In the genomic region with DNA sequence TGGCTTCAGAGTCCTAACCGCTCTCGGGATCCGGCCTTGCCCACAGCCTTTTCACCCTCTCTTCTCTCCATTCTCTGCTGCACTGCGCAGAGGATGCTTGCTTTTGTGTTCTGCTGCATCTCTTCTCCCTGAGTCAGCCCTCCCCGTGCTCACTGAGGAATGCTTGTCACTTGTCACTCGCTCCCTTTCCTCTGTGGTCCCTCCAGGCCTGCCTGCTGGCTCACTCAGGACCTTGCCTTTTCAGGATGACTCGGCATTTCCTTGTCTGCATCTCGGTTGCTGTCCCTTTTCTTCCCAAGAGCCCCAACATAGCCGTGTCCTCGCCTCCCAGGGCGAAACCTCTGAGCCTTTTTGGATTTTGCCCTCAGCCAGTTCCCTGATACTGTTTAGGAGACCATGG, we compare ENCODE assay signal across 12 mouse cellular contexts. TPM values are rescaled to one million over a fixed set of nuclear protein-coding genes. Genes with fewer than 3 reads are reported as not detected.
DNase-seq lines count a peak whose midpoint lies in the region; ATAC-seq and TF ChIP-seq lines count a peak whose summit lies in the region.
"Had no signal": no experiment of that assay in that cellular context is flagged by ENCODE, and none has a peak within 500 bp of the region (broad histone marks: within the 10 kb centered on the region; RNA-seq: fewer than 3 reads in every experiment).

No protein-coding gene starts in this region.

- H3K27me3 ChIP-seq in heart, adult 2 months (ENCODE audit: control insufficient read depth, insufficient read depth, low read length) = no peaks in the 10 kb centered on the region
- no peaks in the 10 kb centered on the region for H3K27me3 ChIP-seq in neural tube, embryonic 13.5 days
- H3K27me3 ChIP-seq: embryonic facial prominence, embryonic 12.5 days had no signal

- no peaks in the 10 kb centered on the region for H3K36me3 ChIP-seq in heart, adult 2 months (ENCODE audit: control insufficient read depth, insufficient read depth, low read length)
- peaks cover 44% of the 10 kb centered on the region for H3K36me3 ChIP-seq in neural tube, embryonic 13.5 days

- TF ChIP-seq POLR2A in heart, adult 2 months (IDR thresholded peaks at IDR 0.05; ENCODE audit: insufficient read depth, low read depth, low read length) = no peak

- no peak overlapping the region for H3K4me3 ChIP-seq in heart, adult 2 months
- no peak overlapping the region for H3K4me3 ChIP-seq in neural tube, embryonic 13.5 days
- H3K4me3 ChIP-seq: embryonic facial prominence, embryonic 12.5 days had no signal

- TF ChIP-seq EP300 in heart, adult 2 months (IDR thresholded peaks at IDR 0.05; ENCODE audit: insufficient read depth, low read depth, low read length) = no peak

- intact Hi-C loops in heart, adult 2 months (cut with DNase I) = no loop called here
- intact Hi-C loops in left cerebral cortex, postnatal 36 days (cut with DNase I) = no loop called here

- no peaks in the 10 kb centered on the region for H3K9me3 ChIP-seq in neural tube, embryonic 13.5 days
- H3K9me3 ChIP-seq: embryonic facial prominence, embryonic 12.5 days had no signal

- H3K4me2 ChIP-seq in neural tube, embryonic 13.5 days = no peak overlapping the region
- H3K4me2 ChIP-seq: embryonic facial prominence, embryonic 12.5 days had no signal

- ATAC-seq in neural tube, embryonic 13.5 days (ENCODE audit: low read depth) = no peak
- ATAC-seq in hematopoietic stem cell, adult 5-6 weeks (replicated peaks in 1 of 2; ENCODE audit: insufficient read depth in 1 of 2, low FRiP score in 2 of 2, low TSS enrichment in 1 of 2, low read depth in 1 of 2, poor library complexity in 2 of 2, severe bottlenecking in 2 of 2) = peak; percentile 37 to 47; a peak in 3 of 4 replicates
- ATAC-seq in megakaryocyte-erythroid progenitor cell, adult 5-6 weeks (replicated peaks; ENCODE audit: low FRiP score, low TSS enrichment, poor library complexity, severe bottlenecking) = 0 out of 2 replicates have a peak, but pooled peaks have one; percentile 38
- ATAC-seq: CD4-positive, CD25-positive, alpha-beta regulatory T cell, adult 4 months had no signal

- peak; percentile 91 for DNase-seq in heart, adult 11 months
- DNase-seq in heart, adult 2 months = no peak
- no peak for DNase-seq in neural tube, embryonic 10.5 days (ENCODE audit: extremely low spot score, low spot score)
- DNase-seq in cerebellum, postnatal 4 days (ENCODE audit: low spot score in 2 of 2) = no peak
- no peak for DNase-seq in left cerebral cortex, postnatal 36 days (ENCODE audit: low spot score in 2 of 2)
- DNase-seq: adrenal gland, postnatal 25 days had no signal

- no peak overlapping the region for H3K27ac ChIP-seq in heart, adult 2 months
- H3K27ac ChIP-seq in neural tube, embryonic 13.5 days (replicated peaks) = no peak overlapping the region
- H3K27ac ChIP-seq: embryonic facial prominence, embryonic 12.5 days; kidney, postnatal 0 days had no signal

- no peak for TF ChIP-seq CTCF in heart, adult 2 months (IDR thresholded peaks at IDR 0.05)

- 56% methylated on average over 11 of the region's 11 CpGs for WGBS in heart, adult 2 months
- 76% methylated on average over 11 of the region's 11 CpGs for WGBS in neural tube, embryonic 13.5 days

- H3K79me2 ChIP-seq in heart, adult 2 months (replicated peaks; ENCODE audit: control insufficient read depth, insufficient read depth, low read length) = no peaks in the 10 kb centered on the region

- no peak overlapping the region for H3K9ac ChIP-seq in heart, adult 2 months (ENCODE audit: low read depth, low read length)
- 0 out of 2 replicates have a peak overlapping the region, but pooled peaks have one; percentile 17 for H3K9ac ChIP-seq in neural tube, embryonic 13.5 days
- H3K9ac ChIP-seq: embryonic facial prominence, embryonic 12.5 days had no signal

- H3K4me1 ChIP-seq in heart, adult 2 months (ENCODE audit: control insufficient read depth, insufficient read depth, low read length) = no peaks in the 10 kb centered on the region
- no peaks in the 10 kb centered on the region for H3K4me1 ChIP-seq in neural tube, embryonic 13.5 days (replicated peaks)
- H3K4me1 ChIP-seq: embryonic facial prominence, embryonic 12.5 days had no signal

RNA-seq across cellular contexts. Expression of gene Nadk2, which starts 15.8 kb away (rescaled TPM):
- total RNA-seq in heart, adult 2 months (2021) = 10 to 100 TPM; 61.4 to 74.8 TPM
- 20.9 and 47.6 TPM in 2 replicates for polyA plus RNA-seq in heart, adult 2 months (2012; rRNA removed)
- 28.4 and 34.4 TPM in 2 replicates for polyA plus RNA-seq in neural tube, embryonic 13.5 days (2015; fragmentation: Nextera tagmentation; extraction: Ambion mirVana)
- 71.3 and 80.0 TPM in 2 replicates for total RNA-seq in hematopoietic stem cell, adult 5-6 weeks (2017)
- 100 and 113 TPM in 2 replicates for total RNA-seq in megakaryocyte-erythroid progenitor cell, adult 5-6 weeks (2014; fragmentation: Nextera tagmentation)
- 151 and 170 TPM in 2 replicates for total RNA-seq in megakaryocyte-erythroid progenitor cell, adult 5-6 weeks (2017)
- total RNA-seq in left cerebral cortex, postnatal 36 days (2021) = 10 to 100 TPM; 47.6 to 48.2 TPM

RNA-seq across cellular contexts. Expression of gene Lmbrd2, which starts 53.5 kb away (rescaled TPM):
- 10 to 100 TPM; 12.4 to 14.0 TPM for total RNA-seq in heart, adult 2 months (2021)
- 5.5 and 12.2 TPM in 2 replicates for polyA plus RNA-seq in heart, adult 2 months (2012; rRNA removed)
- 3.2 and 4.4 TPM in 2 replicates for polyA plus RNA-seq in neural tube, embryonic 13.5 days (2015; fragmentation: Nextera tagmentation; extraction: Ambion mirVana)
- 11.3 and 13.8 TPM in 2 replicates for total RNA-seq in hematopoietic stem cell, adult 5-6 weeks (2017)
- 6.8 and 8.0 TPM in 2 replicates for total RNA-seq in megakaryocyte-erythroid progenitor cell, adult 5-6 weeks (2014; fragmentation: Nextera tagmentation)
- total RNA-seq in megakaryocyte-erythroid progenitor cell, adult 5-6 weeks (2017) = 22.4 and 23.2 TPM in 2 replicates
- total RNA-seq in left cerebral cortex, postnatal 36 days (2021) = 10 to 100 TPM; 61.1 to 68.9 TPM
